Mouse (Mus musculus): Measurements from ENCODE around the gene Emilin1.

The Emilin1 gene

GRCm38 (mm10) chr5:30926073-30926472, 12.9 kb downstream of the Emilin1 start:
- DNase-seq (ENCODE audit: low spot score) = no peak

GRCm38 (mm10) chr5:30927945-30928529, 14.8 kb downstream of the Emilin1 start:
- no peak for DNase-seq (ENCODE audit: low spot score)

DNA sequence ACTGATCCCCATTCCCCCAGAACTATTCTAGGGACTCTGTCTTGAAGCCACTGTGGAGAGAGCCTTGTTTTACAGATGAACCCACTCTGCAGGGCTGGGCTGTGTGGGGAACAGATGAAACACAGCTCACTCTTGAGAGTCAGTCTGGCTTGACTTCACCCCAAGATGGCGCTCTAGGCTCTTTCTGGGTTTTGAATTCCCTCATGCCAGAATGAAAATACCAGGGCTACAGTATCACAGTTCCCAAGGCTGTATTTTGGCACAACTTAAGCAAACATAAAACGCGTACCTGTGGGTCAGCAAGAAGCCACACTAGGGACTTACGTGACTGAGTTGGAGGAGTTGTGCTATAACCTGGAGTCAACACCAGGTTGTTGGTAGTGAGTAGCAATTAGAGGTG, 16.9 kb downstream of the Emilin1 start:
- peak; percentile 88 for DNase-seq (ENCODE audit: low spot score)

DNA sequence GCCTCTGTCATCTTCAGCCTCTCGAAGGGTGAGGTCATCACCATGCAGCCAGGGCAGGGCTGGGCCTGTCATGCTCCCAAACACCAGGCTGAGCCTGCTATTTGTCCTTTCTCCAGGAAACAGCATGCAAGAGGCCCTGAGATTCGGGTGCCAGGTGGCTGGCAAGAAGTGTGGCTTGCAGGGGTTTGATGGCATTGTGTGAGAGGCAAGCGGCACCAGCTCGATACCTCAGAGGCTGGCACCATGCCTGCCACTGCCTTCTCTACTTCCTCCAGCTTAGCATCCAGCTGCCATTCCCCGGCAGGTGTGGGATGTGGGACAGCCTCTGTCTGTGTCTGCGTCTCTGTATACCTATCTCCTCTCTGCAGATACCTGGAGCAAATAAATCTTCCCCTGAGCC, 17.6 kb downstream of the Emilin1 start:
- no peak for DNase-seq (ENCODE audit: low spot score)

DNA sequence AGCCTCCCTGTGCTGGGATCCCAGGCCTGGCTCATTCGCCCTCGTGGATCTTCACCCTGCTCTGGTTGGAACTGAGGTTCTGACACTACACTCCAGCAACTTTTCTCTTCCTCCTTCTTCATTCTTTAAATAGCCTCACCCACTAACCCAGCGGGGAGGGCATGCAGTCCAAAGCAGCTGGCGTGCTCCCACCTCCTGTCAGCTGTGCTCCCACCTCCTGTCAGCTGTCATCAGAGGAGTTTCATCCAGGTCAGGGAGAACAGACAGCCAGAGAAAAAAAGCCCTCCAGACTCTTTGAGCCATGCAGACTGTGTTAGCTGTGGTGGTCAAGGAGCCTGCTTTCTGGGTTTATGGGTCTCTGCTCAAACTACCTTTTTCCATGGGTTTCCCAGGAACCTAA, 18.2 kb downstream of the Emilin1 start:
- DNase-seq (ENCODE audit: low spot score) = no peak

DNA sequence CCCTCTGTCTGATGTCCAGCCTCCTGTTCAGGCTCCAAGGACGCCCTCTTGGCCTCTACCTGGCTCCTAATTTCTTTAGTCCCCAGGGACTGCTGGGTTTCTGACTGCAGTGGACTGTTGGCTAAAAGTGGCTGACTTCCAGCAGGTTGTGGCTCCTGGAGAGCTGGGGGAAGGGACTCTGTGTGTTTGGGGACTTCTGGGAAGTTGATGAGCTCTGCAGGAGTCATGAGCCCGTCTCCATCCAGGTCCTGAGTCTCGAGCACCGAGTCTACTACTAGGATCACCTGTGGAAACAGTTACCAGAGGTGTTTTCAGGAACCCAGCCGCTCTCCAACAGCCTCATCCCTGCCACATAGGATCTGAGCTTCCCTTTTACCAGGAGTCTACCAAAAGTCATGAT, 20.5 kb downstream of the Emilin1 start:
- no peak for DNase-seq (ENCODE audit: low spot score)

- DNase-seq (ENCODE audit: low spot score) = no peak
Measured at GRCm38 (mm10) chr5:30934725-30935461, 21.7 kb downstream of the Emilin1 start.

DNA sequence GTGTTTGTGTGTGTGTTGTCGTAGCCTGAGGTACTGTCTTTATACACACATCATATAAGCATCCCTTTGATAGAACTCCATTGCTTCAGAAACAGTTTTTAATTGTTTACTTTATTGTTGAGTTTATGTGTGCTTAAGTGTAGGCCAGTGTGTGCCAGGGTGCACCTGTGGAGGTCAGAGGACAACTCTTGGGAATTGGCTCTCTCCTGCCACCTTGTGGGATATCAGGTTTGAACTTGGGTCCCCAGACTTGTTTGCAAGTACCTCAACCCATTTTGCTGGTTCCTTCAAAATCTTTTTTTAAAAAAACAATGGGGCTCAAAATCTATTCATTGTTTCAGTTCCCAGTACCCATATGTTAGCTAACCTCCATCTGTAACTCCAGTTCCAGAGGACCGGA, 29.8 kb downstream of the Emilin1 start:
- DNase-seq (ENCODE audit: low spot score) = no peak

GRCm38 (mm10) chr5:30944344-30944743, 31.1 kb downstream of the Emilin1 start:
- no peak for DNase-seq (ENCODE audit: low spot score)

DNA sequence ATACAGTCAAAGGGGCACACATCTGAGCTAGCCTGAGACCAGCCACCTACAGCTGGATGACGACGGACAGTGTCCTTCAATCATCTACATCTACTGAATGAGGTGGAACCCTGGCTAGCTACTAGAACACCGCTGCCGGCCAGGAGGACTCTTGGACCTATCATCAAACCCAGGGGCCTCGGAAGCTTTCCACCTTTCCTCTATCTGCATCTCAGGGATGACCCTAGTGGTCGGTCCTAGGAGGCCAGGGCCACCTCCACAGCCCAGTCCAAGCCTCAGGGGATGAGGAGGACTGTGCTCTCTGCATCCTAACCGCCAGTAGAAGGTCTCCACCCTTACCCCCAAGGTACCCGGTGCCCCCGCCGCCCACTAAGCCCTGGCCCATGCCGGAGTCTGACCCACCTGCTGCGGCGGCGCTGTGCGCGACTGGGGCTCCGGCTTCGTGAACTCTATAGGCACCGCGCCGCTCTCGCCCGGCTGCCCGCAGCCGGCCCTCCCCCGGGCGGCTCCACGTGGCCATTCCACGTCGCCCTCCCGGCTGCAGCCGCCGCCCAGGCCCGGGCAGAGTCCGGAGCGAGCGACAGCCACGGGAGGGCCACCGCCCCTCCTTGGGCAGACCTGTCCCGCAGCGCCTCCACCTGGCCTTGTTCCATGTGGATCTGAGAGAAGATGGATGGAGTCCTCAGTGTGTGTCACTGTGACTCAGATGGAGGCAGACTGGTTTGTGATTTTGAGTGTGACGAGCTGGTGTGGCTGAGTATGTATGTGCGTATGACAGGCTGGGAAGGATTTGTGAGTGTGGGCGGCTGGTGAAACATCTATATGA, 32.0 kb downstream of the Emilin1 start, which contains the start of gene Cgref1:
Cgref1 (minus strand) TSS at position 636 of the 826 bp plus-strand sequence.
- peak; percentile 66 for DNase-seq (ENCODE audit: low spot score)

DNA sequence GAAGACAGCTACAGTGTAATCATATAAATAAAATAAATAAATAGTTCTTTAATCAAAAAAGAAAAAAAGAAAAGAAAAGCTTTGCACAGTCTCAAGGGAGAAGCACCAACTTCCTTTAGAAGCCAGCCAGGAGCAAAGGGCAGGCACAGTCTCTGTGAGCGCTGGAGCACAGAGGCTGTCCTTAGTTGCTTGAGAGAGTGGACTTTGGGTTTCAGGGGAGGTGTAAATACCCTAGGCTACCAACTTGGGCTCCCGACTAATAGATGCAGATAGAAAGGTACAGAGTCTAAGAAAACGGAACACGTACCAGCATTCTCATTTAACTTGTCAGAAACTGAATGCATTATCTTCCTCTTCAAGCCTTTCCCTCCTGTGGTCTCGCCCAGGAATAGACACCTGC, 35.4 kb downstream of the Emilin1 start:
- no peak for DNase-seq (ENCODE audit: low spot score)

- DNase-seq (ENCODE audit: low spot score) = peak; percentile 96
Measured at GRCm38 (mm10) chr5:30949654-30950326, 36.6 kb downstream of the Emilin1 start.

DNA sequence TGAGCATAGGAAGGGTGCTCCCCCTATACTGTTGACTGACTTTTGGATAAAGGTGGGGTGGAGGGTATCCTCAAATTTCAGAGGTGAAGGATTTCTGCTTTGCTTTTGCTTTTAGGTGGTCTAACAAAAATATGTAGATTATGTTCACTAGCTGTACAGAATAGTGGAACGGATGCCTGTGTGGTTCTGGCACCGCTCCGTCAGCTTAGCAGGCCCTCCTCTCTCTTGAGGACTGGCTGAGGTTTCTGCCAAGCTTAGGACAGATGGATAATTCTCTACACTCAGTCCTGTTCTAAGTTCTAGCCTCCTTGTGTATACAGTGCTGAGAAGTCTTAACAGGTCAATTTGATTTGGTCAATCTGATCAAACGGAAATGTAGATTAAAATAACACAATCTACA, 37.2 kb downstream of the Emilin1 start:
- DNase-seq (ENCODE audit: low spot score) = no peak

DNA sequence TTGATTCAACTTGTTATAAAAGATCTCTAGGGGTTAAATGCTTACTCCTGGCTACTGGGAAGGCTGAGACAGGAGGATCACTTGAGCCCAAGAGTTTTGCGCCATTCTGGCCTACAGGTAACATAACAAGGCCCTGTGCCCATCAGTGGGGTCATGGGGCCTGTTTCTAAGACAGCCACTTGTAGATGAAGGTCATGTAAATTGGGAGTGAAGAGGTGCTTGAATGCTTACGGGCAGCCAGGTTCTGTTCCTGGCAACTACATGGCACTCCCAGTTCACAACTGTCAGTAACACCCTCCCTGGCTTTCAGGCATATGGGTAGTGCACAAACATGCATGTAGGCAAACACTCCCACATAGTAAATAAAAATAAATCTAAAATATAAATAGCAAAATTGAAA, 37.7 kb downstream of the Emilin1 start:
- DNase-seq (ENCODE audit: low spot score) = no peak

DNA sequence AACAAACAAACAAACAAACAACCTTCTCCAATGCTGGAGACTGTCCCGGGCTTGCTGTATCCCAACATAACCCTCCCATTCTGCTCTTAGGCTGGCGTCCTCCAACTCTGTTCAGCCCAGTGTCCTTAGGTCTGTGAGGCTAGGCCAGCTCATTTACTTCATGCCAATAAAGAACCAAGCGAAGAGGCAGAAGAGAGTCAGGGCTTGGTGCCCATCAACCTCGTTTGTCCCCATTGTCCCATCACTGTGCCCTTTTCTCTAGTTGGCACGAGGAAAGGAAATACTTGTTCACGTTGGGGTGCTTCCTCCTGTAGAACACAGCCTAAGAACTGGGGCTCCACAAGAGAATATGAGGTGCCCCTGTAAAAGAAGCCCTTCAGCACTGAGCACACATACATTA, 38.5 kb downstream of the Emilin1 start:
- no peak for DNase-seq (ENCODE audit: low spot score)

DNA sequence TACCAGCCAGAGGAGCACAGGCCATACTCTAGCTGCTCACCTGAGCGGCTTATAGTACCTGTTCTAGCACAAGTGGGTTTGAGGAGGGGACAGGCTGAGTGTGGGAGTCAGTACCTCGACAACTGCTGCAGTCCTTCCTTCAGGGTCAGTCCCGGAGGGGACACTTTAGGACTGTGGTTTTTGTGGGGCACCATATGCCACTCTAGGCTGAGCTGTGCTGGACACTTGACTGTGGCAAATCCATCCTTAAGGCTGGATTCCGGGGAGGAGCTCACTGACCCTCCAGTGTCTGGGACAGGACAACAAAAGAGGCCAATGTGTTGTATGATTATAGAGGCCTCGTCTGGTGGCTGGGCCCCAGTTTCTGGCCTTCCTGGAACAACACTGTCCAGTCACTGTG, 39.3 kb downstream of the Emilin1 start:
- no peak for DNase-seq (ENCODE audit: low spot score)

DNA sequence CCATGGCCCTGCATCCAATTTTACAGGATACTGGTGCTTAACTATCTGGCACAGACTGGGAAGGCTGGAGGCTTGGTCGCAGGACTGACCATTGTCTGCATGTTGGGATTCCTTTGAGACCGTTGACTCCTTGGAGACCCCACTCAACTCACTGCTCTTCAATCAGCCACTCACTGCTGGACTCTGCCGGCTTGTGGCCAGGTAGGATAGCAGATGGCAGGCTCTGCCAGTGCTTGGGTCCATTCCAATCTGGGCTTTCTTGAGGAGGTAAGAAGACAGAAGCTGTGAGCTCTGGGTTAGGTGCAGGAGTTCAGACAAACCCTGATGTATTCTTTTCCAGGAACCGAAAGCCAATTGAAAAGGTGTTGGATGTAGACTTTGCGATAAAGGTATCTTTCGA, 40.9 kb downstream of the Emilin1 start:
- no peak for DNase-seq (ENCODE audit: low spot score)

GRCm38 (mm10) chr5:30954556-30954955, 41.4 kb downstream of the Emilin1 start:
- no peak for DNase-seq (ENCODE audit: low spot score)

GRCm38 (mm10) chr5:30955751-30956150, 42.5 kb downstream of the Emilin1 start:
- no peak for DNase-seq (ENCODE audit: low spot score)

GRCm38 (mm10) chr5:30957891-30958290, 44.7 kb downstream of the Emilin1 start:
- DNase-seq (ENCODE audit: low spot score) = peak; percentile 43

GRCm38 (mm10) chr5:30959198-30959854, 46.1 kb downstream of the Emilin1 start:
- DNase-seq (ENCODE audit: low spot score) = no peak

DNA sequence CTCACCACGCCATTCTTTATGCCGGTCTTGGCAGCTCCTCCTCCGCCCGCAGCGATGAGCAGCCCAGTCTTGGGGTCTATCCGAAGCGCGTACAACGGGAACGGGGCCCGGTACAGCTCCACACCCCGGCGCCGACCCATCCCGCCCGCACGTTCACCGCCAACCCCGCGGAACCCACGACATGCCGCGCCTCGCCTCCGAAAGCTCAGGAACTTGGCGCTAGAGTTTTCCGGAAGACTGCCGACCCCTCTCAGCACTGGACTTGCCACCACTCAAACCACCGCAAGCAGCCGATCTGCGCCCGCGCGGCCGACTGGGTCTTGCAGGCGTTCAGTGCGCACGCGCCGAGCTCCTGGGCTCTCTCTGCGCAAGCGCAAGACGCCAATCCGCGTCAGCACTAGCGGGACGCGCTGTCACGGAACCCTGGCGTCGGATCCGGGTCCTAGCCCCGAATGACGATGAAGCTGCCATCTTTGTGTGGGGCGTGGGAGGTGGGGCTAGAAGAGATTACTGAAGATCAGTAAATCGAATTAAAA, 46.8 kb downstream of the Emilin1 start, which contains the start of gene Preb:
Preb (minus strand) TSS at position 396 of the 536 bp plus-strand sequence.
- peak; percentile 99 for DNase-seq (ENCODE audit: low spot score)

All from testis, postnatal 10 days (tissue).